Mouse (Mus musculus): ENCODE measurements at regions not wholly inside any gene's neighbourhood (a gene's known extent, or its start where the extent isn't known, plus 50 kb on each side); places are given as distances from the start of the nearest gene placed in this dataset.

GRCm38 (mm10) chr11:114281041-114281695, 214.3 kb upstream of the Sdk2 start:
- Histone ChIP-seq H3K27ac (ENCODE audit: low read length) (no peak overlapping the region), H3K9ac (ENCODE audit: low read depth, low read length) (no peak overlapping the region), H3K27me3 (ENCODE audit: control insufficient read depth, insufficient read depth, low read depth, low read length) (no peaks in the 10 kb centered on the region), H3K4me3 (ENCODE audit: low read depth, low read length) (no peak overlapping the region), H3K36me3 (ENCODE audit: control insufficient read depth, insufficient read depth) (no peaks in the 10 kb centered on the region), H3K4me1 (ENCODE audit: control insufficient read depth, low read depth, low read length) (no peaks in the 10 kb centered on the region), H3K9me3 (replicated peaks; ENCODE audit: control insufficient read depth, low read length) (no peaks in the 10 kb centered on the region), H3K4me2 (ENCODE audit: low read depth, low read length) (no peak overlapping the region)
- WGBS (ENCODE audit: insufficient replicate concordance), result 65% methylated on average over 14 of the region's 14 CpGs
- ATAC-seq (ENCODE audit: low read depth), result no peak

- H3K9me3 ChIP-seq (replicated peaks; ENCODE audit: control insufficient read depth, low read length), result no peaks in the 10 kb centered on the region
- no peak overlapping the region for H3K9ac ChIP-seq (ENCODE audit: low read depth, low read length)
- WGBS (ENCODE audit: insufficient replicate concordance), result 80% methylated on average over 26 of the region's 26 CpGs
- H3K4me1 ChIP-seq (ENCODE audit: control insufficient read depth, low read depth, low read length), result no peaks in the 10 kb centered on the region
- H3K27me3 ChIP-seq (ENCODE audit: control insufficient read depth, insufficient read depth, low read depth, low read length), result no peaks in the 10 kb centered on the region
- H3K36me3 ChIP-seq (ENCODE audit: control insufficient read depth, insufficient read depth), result no peaks in the 10 kb centered on the region
- ATAC-seq (ENCODE audit: low read depth), result no peak
- H3K4me2 ChIP-seq (ENCODE audit: low read depth, low read length), result no peak overlapping the region
- H3K4me3 ChIP-seq (ENCODE audit: low read depth, low read length), result no peak overlapping the region
- no peak overlapping the region for H3K27ac ChIP-seq (ENCODE audit: low read length)
Observed at GRCm38 (mm10) chr11:114277513-114278304, 210.9 kb upstream of the Sdk2 start.

- WGBS (ENCODE audit: insufficient replicate concordance), result 61% methylated on average over 10 of the region's 10 CpGs
- no peak for ATAC-seq (ENCODE audit: low read depth)
Observed at GRCm38 (mm10) chr11:114270358-114271072, 203.7 kb upstream of the Sdk2 start.

GRCm38 (mm10) chr11:114261959-114262358, 195.1 kb upstream of the Sdk2 start:
- 49% methylated on average over 4 of the region's 4 CpGs for WGBS (ENCODE audit: insufficient replicate concordance)

More at GRCm38 (mm10) chr11:114270358-114271072, 203.7 kb upstream of the Sdk2 start:
- no peak overlapping the region for H3K27ac ChIP-seq (ENCODE audit: low read length)
- H3K27me3 ChIP-seq (ENCODE audit: control insufficient read depth, insufficient read depth, low read depth, low read length), result no peaks in the 10 kb centered on the region
- no peaks in the 10 kb centered on the region for H3K9me3 ChIP-seq (replicated peaks; ENCODE audit: control insufficient read depth, low read length)
- no peak overlapping the region for H3K4me3 ChIP-seq (ENCODE audit: low read depth, low read length)
- H3K4me2 ChIP-seq (ENCODE audit: low read depth, low read length), result no peak overlapping the region
- H3K36me3 ChIP-seq (ENCODE audit: control insufficient read depth, insufficient read depth), result no peaks in the 10 kb centered on the region
- no peaks in the 10 kb centered on the region for H3K4me1 ChIP-seq (ENCODE audit: control insufficient read depth, low read depth, low read length)
- no peak overlapping the region for H3K9ac ChIP-seq (ENCODE audit: low read depth, low read length)

GRCm38 (mm10) chr11:114258218-114258617, 191.4 kb upstream of the Sdk2 start:
- no peak for ATAC-seq (ENCODE audit: low read depth)
- no peaks in the 10 kb centered on the region for H3K36me3 ChIP-seq (ENCODE audit: control insufficient read depth, insufficient read depth)
- H3K9me3 ChIP-seq (replicated peaks; ENCODE audit: control insufficient read depth, low read length), result no peaks in the 10 kb centered on the region
- no peak overlapping the region for H3K4me2 ChIP-seq (ENCODE audit: low read depth, low read length)
- H3K27me3 ChIP-seq (ENCODE audit: control insufficient read depth, insufficient read depth, low read depth, low read length), result no peaks in the 10 kb centered on the region
- H3K9ac ChIP-seq (ENCODE audit: low read depth, low read length), result no peak overlapping the region
- 69% methylated on average over 9 of the region's 9 CpGs for WGBS (ENCODE audit: insufficient replicate concordance)
- no peak overlapping the region for H3K27ac ChIP-seq (ENCODE audit: low read length)
- no peaks in the 10 kb centered on the region for H3K4me1 ChIP-seq (ENCODE audit: control insufficient read depth, low read depth, low read length)
- H3K4me3 ChIP-seq (ENCODE audit: low read depth, low read length), result no peak overlapping the region

More at GRCm38 (mm10) chr11:114261959-114262358, 195.1 kb upstream of the Sdk2 start:
- H3K9me3 ChIP-seq (replicated peaks; ENCODE audit: control insufficient read depth, low read length), result no peaks in the 10 kb centered on the region
- no peak overlapping the region for H3K9ac ChIP-seq (ENCODE audit: low read depth, low read length)
- no peak for ATAC-seq (ENCODE audit: low read depth)
- H3K27ac ChIP-seq (ENCODE audit: low read length), result no peak overlapping the region
- H3K4me2 ChIP-seq (ENCODE audit: low read depth, low read length), result no peak overlapping the region
- no peaks in the 10 kb centered on the region for H3K4me1 ChIP-seq (ENCODE audit: control insufficient read depth, low read depth, low read length)
- no peaks in the 10 kb centered on the region for H3K27me3 ChIP-seq (ENCODE audit: control insufficient read depth, insufficient read depth, low read depth, low read length)
- no peaks in the 10 kb centered on the region for H3K36me3 ChIP-seq (ENCODE audit: control insufficient read depth, insufficient read depth)
- no peak overlapping the region for H3K4me3 ChIP-seq (ENCODE audit: low read depth, low read length)

GRCm38 (mm10) chr11:114257756-114258155, 190.9 kb upstream of the Sdk2 start:
- ATAC-seq (ENCODE audit: low read depth), result no peak
- no peak overlapping the region for H3K27ac ChIP-seq (ENCODE audit: low read length)
- WGBS (ENCODE audit: insufficient replicate concordance), result 40% methylated on average over 6 of the region's 6 CpGs

GRCm38 (mm10) chr11:114257061-114257460, 190.2 kb upstream of the Sdk2 start:
- Histone ChIP-seq H3K27me3 (ENCODE audit: control insufficient read depth, insufficient read depth, low read depth, low read length) (no peaks in the 10 kb centered on the region), H3K4me3 (ENCODE audit: low read depth, low read length) (no peak overlapping the region), H3K9ac (ENCODE audit: low read depth, low read length) (no peak overlapping the region), H3K4me1 (ENCODE audit: control insufficient read depth, low read depth, low read length) (no peaks in the 10 kb centered on the region), H3K4me2 (ENCODE audit: low read depth, low read length) (no peak overlapping the region), H3K27ac (ENCODE audit: low read length) (no peak overlapping the region), H3K9me3 (replicated peaks; ENCODE audit: control insufficient read depth, low read length) (no peaks in the 10 kb centered on the region), H3K36me3 (ENCODE audit: control insufficient read depth, insufficient read depth) (no peaks in the 10 kb centered on the region)
- 55% methylated on average over 4 of the region's 4 CpGs for WGBS (ENCODE audit: insufficient replicate concordance)
- no peak for ATAC-seq (ENCODE audit: low read depth)

More at GRCm38 (mm10) chr11:114257756-114258155, 190.9 kb upstream of the Sdk2 start:
- H3K4me2 ChIP-seq (ENCODE audit: low read depth, low read length), result no peak overlapping the region
- no peak overlapping the region for H3K9ac ChIP-seq (ENCODE audit: low read depth, low read length)
- H3K27me3 ChIP-seq (ENCODE audit: control insufficient read depth, insufficient read depth, low read depth, low read length), result no peaks in the 10 kb centered on the region
- no peaks in the 10 kb centered on the region for H3K36me3 ChIP-seq (ENCODE audit: control insufficient read depth, insufficient read depth)
- H3K4me3 ChIP-seq (ENCODE audit: low read depth, low read length), result no peak overlapping the region
- H3K9me3 ChIP-seq (replicated peaks; ENCODE audit: control insufficient read depth, low read length), result no peaks in the 10 kb centered on the region
- no peaks in the 10 kb centered on the region for H3K4me1 ChIP-seq (ENCODE audit: control insufficient read depth, low read depth, low read length)

GRCm38 (mm10) chr11:114254344-114254743, 187.5 kb upstream of the Sdk2 start:
- Histone ChIP-seq H3K4me1 (ENCODE audit: control insufficient read depth, low read depth, low read length) (no peaks in the 10 kb centered on the region), H3K9ac (ENCODE audit: low read depth, low read length) (no peak overlapping the region), H3K36me3 (ENCODE audit: control insufficient read depth, insufficient read depth) (no peaks in the 10 kb centered on the region), H3K4me3 (ENCODE audit: low read depth, low read length) (no peak overlapping the region), H3K4me2 (ENCODE audit: low read depth, low read length) (no peak overlapping the region), H3K9me3 (replicated peaks; ENCODE audit: control insufficient read depth, low read length) (no peaks in the 10 kb centered on the region), H3K27ac (ENCODE audit: low read length) (no peak overlapping the region), H3K27me3 (ENCODE audit: control insufficient read depth, insufficient read depth, low read depth, low read length) (no peaks in the 10 kb centered on the region)
- no peak for ATAC-seq (ENCODE audit: low read depth)
- WGBS (ENCODE audit: insufficient replicate concordance), result 44% methylated on average over 1 of the region's 1 CpGs

Data from liver, embryonic 16.5 days (tissue).